Mouse (Mus musculus) naive thymus-derived CD4-positive, alpha-beta T cell, adult 2 months (primary cell): ENCODE data around the gene Sdk2.

Source experiments
- DNase-seq: peaks from one replicate; pipeline ENCODE4 v3.0.0-alpha.2; 2011; ENCODE audit warnings: low read depth

The Sdk2 gene

DNA sequence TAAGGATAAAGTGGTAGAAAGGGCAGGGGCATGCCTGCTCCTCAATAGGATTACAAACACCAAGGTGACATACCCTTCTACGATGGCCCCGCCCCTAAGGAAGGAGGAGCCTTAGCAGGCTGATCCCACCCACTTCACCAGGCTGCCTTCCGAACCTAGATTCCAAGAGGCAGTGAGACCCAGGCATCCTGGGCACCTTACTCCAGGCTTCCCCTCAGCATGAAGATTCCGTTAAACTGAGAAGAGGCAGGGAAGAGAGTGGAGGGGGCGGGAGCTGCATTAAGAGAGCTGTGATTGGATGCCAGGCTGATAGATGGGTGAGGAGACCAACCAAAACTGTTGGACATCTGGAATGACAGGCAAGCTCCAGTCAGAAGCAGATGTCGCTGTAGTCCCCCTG lies 76.4 kb downstream of the Sdk2 start:
- no peak for DNase-seq

DNA sequence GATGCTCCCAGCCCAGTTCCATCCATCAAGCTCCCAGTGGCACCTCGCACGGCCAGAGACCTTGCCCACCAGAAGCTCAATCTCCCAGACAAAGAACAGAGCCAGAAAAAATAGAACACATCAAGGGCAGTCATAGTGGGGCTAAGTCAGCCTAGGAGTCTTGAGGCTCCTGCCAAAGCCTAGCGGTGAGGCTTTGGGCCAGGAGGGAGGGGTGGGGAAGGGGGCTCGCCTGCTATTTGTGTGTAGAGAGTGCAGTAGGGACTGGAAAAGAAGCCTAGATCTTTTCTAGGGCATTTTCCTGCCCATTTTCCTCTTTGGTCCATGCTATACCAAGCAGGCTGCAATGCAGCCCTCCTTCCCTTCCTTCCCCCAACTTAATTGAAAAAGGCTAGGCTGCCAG lies 76.8 kb downstream of the Sdk2 start:
- DNase-seq, result no peak

- no peak for DNase-seq
Observed at GRCm38 (mm10) chr11:113985826-113986416, 80.9 kb downstream of the Sdk2 start.

- DNase-seq, result no peak
Observed at GRCm38 (mm10) chr11:113981732-113982503, 84.9 kb downstream of the Sdk2 start.

DNA sequence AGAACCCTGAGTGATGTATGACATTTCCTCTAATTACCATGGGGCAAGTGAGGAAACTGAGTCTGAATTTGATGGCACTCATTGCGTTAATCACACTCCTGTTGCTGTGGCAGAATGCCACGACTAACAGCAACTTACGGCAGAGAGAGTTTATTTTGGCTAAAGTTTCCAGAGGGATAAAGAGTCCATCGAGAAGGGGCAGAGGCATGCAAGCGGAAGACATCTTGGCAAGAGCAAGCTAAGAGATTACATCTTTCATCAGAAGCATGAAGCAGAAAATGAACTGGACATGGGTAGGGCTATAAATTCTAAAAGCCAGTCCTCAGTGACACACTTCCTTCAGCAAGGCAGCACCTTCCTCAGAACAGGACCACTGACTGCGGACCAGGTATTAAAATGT lies 85.8 kb downstream of the Sdk2 start:
- DNase-seq, result no peak

DNA sequence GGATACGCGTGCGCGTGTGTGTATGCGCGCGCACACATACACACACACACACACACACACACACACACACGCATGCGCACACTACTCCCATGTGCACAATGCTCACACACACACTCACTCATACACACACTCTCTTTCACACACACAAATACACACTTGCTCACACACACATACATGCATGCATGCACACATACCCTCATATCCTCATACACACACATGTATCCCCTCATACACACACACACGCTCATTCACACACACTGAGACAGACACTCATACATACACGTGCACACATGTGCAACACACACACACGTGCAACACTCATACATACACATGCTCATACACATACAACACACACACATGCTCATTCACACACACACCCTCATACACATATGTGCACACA lies 88.5 kb downstream of the Sdk2 start:
- no peak for DNase-seq

GRCm38 (mm10) chr11:113975667-113975970 lies 91.2 kb downstream of the Sdk2 start:
- DNase-seq, result no peak

GRCm38 (mm10) chr11:113974876-113975666 lies 91.8 kb downstream of the Sdk2 start:
- DNase-seq, result no peak

DNA sequence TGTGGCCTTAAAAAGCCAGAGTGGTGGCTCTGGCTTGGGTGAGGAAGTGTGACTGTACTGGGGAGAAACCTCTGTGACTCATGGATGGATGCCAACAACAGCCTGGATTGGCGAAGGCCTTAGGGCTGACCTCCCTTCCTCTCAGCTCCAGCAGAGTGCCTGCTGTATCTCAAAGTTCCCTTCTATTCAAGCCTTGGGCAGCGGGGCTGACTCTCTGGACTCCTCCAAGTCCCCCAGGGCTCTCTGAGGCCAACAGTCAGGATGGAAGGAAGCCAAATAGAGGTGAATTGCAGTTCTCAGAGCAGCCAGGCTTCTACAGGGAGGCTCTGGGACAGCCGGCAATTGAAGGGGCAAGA lies 94.4 kb downstream of the Sdk2 start:
- DNase-seq, result no peak

GRCm38 (mm10) chr11:113971609-113972516 lies 95.0 kb downstream of the Sdk2 start:
- DNase-seq, result no peak

- DNase-seq, result no peak
Observed at GRCm38 (mm10) chr11:113970026-113970425, 96.8 kb downstream of the Sdk2 start.

- no peak for DNase-seq
Observed at GRCm38 (mm10) chr11:113965214-113965613, 101.6 kb downstream of the Sdk2 start.

- no peak for DNase-seq
Observed at GRCm38 (mm10) chr11:113962751-113963150, 104.1 kb downstream of the Sdk2 start.

- no peak for DNase-seq
Observed at GRCm38 (mm10) chr11:113951616-113951988, 115.2 kb downstream of the Sdk2 start.

DNA sequence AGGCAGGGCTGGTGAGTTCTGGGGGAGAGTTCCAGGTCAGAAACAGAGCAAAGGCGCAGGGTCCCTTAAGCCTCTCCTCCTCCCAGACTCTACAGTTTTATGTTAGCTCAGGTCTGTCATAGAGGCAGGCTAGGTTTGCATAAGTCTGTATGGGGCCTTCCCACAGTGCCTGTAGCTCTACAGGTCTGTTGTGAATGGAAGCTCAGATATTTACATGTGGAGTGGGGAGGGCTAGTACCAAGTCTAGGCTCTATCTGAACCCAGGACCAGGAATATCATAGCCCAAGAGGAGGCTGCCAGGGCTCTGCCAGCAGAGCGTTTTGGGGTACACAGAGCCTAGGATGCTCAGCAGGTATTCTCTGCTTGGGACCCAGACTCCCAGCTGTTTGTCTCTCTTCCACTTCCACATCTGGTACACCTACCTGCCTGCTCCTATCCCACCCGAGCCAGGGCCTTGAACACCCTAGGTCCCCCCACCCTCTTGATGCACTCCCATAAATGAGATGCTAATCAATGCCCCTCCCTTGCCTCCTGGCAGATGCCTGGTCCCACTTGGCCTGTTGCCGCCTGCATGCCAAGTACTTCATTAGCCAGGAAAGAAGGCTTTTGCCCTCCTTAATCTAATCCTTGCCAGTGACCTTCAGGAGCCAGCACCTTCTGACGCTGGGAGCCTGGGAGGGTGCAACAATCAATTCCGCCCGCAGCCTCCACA lies 115.8 kb downstream of the Sdk2 start:
- no peak for DNase-seq

DNA sequence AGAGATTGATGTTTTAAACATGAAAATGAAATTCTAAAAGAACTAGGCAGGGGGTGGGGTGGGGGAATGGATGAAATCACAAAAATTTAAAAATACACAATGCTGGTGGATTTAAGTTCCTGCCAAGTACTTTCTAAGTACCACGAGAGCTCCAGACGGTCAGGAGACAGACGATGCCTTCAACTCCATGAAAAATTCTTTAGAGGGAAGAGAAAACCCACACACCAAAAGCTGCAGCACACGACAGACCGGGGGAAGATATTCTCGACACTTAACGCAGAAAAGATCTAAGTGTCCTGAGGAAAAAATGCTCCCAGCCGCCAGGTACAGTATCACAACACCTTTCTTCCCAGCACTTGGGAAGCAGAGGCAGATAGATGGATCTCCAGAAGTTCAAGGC lies 118.2 kb downstream of the Sdk2 start:
- no peak for DNase-seq

GRCm38 (mm10) chr11:113942101-113942735 lies 124.6 kb downstream of the Sdk2 start:
- no peak for DNase-seq

DNA sequence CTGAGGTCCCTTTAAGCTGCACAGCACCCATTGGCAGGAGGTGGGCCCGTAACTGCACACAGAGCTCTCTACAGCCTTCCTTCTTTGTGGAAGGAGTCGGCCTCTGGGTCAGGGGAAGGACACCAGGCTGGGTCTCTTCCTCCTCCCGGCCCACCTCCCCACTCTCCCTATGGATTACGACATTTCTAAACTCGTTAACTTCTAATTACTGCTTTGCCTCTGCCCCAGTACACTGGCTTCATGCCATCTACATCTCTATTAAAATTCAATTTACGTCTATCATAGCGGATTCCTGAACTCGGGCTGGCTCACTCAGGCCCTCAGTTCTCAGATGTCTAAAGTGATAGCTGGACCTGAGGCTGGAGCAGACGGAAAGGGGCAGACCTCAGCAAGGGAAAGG lies 133.2 kb downstream of the Sdk2 start:
- DNase-seq, result no peak

- no peak for DNase-seq
Observed at GRCm38 (mm10) chr11:113932909-113933308, 133.9 kb downstream of the Sdk2 start.

DNA sequence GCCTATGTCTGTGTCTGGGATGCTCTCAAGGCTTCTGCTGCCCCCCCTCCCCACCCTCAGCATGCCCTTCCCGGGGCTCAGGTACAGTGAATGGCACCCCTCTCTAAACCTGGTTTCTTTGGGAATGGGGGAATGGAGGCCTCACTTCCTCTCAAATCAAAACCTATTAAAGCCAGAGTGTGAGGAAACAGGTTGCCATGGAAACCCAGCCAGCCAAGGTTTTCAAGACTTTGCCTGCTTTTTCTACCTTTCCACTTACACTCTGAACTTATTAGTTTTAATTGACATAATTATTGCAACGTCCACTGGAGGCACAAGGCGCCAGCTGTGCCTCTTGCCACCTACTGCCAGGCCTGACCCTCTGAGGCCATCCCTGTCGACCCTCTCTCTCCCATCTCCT lies 135.1 kb downstream of the Sdk2 start:
- DNase-seq, result no peak

- no peak for DNase-seq
Observed at GRCm38 (mm10) chr11:113930112-113930511, 136.7 kb downstream of the Sdk2 start.
